Mouse (Mus musculus): ENCODE data around the gene Icam4.

DNA sequence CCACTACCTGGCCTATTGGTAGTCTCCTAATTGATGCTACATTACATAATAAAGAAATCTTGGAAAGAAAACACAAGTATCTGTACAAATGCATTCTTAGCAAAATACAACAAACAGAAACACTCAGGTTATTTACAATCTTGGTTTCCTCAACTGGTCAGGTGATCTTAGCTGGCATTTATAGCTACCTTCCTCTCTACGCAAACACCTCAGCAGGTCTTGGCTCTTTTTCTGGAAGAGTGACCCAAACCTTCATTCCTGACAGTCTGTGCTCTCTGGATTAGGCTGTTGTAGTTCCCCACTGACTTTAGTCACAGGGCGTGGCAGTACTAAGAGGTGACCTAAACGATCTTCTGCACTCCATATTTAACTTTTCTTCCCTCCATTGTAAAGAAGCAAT lies 16.1 kb downstream of the Icam4 start:
- TF ChIP-seq CTCF (conservative IDR thresholded peaks at IDR 0.05; ENCODE audit: low read length) (no peak), POU5F1 (IDR thresholded peaks at IDR 0.05; ENCODE audit: borderline replicate concordance, low read length) (no peak), NANOG (IDR thresholded peaks at IDR 0.05; ENCODE audit: borderline replicate concordance, low read length) (no peak)

Data from E14TG2a.4 (cell line).